Mouse (Mus musculus) bone marrow macrophage, adult 2 months (primary cell): Measurements from ENCODE around the gene Fibcd1. TPM values are rescaled to one million over a fixed set of nuclear protein-coding genes. Genes with fewer than 3 reads are reported as not detected.

Experiments used
- H3K27ac ChIP-seq: 2 replicates; pipeline ENCODE4 v1.5.1; 2012; ENCODE audit warnings: low read depth, low read length; ENCODE audit not compliant: insufficient read depth
- H3K4me1 ChIP-seq: 2 replicates; pipeline ENCODE4 v1.6.1; 2012; ENCODE audit warnings: low read length; ENCODE audit not compliant: control insufficient read depth, insufficient read depth
- H3K4me3 ChIP-seq: 2 replicates; pipeline ENCODE4 v1.5.1; 2012; ENCODE audit warnings: mild to moderate bottlenecking, low read length, moderate library complexity; ENCODE audit not compliant: insufficient read depth
- CTCF ChIP-seq: IDR thresholded peaks from 2 replicates; pipeline ENCODE4 v1.5.1; 2012; ENCODE audit warnings: low read depth, mild to moderate bottlenecking, low read length, moderate library complexity
- POLR2A ChIP-seq: IDR thresholded peaks from 2 replicates; pipeline ENCODE4 v1.6.1; 2012; ENCODE audit warnings: mild to moderate bottlenecking, low read depth, low read length, borderline replicate concordance
- polyA plus RNA-seq: library from polyadenylated mRNA; stranded (reverse); fragments of >200 nt; gene quantifications from 2 replicates; pipeline ENCODE4 v1.2.4, GENCODE M21; 2012; ENCODE audit not compliant: missing spikeins, insufficient read depth, insufficient read length

Fibcd1 gene
- polyA plus RNA-seq, 1 experiment, result not detected

DNA sequence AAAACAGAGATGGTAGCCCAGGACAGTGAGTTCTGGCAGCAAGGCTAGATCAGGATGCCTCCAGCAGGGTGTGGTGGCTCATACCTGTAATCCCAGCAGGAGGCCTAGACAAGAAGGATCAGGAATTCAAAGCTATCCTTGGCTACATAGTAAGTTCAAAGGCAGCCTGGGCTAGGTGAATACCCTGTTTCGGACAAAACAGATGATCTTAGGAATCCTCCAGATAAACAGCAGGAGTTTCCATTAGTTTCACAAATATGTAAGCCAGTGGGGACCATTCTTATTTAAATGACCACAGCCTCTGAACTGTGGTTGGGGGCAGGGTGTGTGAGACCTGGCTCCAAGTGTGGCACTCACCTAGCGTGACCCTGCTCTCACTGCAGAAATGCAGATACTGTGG is 66.5 kb downstream of the Fibcd1 start:
- TF ChIP-seq POLR2A, result no peak
- no peak for TF ChIP-seq CTCF
- H3K27ac ChIP-seq, result no peak overlapping the region
- 0 out of 2 replicates have a peak, but pooled peaks cover 2% of the 10 kb centered on the region for H3K4me1 ChIP-seq
- no peak overlapping the region for H3K4me3 ChIP-seq

DNA sequence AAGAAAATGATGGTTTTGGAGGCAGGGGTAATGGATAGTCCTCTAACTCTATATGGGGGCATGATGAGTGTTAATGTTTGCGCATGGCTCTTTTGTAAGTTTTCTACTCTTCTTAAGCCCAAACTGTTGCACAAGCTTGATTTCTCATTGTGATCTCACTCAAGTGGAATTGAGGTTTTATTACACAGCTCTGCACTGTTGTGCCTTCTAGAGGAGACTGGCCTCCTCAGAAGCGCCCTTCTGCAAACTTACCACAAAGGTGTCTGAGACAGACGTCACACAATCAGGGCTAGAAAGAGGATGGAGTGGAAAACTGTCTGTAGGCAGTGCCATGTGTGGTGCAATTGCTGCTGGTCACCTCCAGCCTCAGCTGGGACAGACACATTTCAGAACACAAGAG is 69.3 kb downstream of the Fibcd1 start:
- no peak overlapping the region for H3K4me3 ChIP-seq
- TF ChIP-seq POLR2A (no peak), CTCF (no peak)
- peaks cover 17% of the 10 kb centered on the region for H3K4me1 ChIP-seq
- H3K27ac ChIP-seq, result no peak overlapping the region

DNA sequence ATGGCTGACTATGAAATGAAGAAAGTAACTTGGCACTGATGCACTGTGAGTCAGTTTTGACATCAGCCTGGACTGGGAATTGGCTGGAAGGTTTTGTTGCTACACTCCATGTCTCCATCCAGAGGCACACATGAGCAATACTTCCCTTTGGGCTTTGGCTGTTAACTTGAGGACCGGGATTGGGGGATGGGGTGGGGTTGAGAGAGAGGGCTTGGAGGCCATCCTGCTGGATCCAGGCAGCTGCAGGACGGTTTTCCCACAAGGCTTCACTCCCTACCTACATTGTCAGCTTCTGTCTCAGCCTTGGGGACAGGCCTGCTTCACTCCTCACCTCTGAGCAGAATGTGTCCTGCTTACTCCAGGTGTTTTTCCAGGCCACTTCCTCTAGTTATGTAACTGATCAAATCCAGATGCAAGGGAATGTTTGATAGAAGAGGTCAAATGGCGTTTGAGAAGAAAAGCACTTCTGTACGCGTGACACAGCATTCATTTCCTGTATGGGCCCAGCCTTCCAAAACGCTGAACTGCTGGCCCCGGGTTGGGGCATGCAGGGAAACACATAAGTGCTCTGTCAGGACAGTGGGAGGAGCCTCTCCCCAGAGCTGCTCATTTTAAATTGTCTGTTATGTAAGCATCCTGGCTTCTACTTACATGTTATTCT is 74.9 kb downstream of the Fibcd1 start:
- Histone ChIP-seq H3K4me3 (peak overlapping the region; percentile 50), H3K4me1 (peaks cover 49% of the 10 kb centered on the region), H3K27ac (peak overlapping the region; percentile 100)
- TF ChIP-seq POLR2A (no peak), CTCF (peak; percentile 25; the same call in 1 of the 2 replicates)

DNA sequence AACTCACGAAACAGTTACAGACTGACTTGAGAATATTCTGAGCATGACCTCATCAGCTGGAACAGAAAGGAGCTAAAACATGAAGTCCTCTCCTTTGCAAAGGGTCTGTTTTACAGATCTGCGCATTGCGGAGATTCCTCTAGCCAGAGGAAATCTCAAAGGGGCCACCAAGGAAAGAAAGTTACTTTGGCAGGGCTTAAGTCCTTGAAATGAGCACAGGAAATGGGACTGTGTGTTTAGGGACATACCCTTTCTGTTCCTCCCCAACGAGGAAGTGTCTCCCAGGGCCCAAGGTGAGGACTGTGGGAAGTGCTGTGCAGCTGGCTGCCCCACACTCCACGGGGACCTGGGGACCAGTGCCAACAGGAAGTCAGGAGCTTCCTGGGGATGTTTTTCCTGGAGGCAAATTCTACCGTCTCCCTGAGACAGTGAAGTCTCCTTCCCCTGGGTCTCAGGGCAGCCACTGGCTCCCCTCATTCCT is 76.1 kb downstream of the Fibcd1 start:
- Histone ChIP-seq H3K4me3 (peak overlapping the region; percentile 56), H3K4me1 (peaks cover 60% of the 10 kb centered on the region), H3K27ac (peak overlapping the region; percentile 100)
- no peak for TF ChIP-seq CTCF
- TF ChIP-seq POLR2A, result no peak

DNA sequence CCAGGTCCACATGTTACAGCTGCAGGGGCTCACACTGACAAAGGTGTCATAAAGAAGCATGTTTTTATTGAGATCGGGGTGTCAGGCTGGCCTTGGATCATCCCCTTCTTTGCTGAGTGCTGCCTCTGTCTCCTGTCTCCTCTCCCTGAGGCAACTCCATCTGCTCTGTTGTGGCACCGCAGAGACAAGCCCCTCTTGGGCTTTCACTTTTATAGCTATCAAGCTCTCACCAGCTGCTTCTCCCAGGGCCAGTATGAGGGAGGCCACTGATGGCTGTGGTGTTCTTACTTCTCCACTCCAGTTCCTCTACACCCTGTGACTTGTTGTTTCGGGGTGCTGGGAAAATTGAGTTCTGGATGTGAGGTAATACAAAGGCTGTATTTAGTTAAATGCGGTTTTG is 76.7 kb downstream of the Fibcd1 start:
- H3K27ac ChIP-seq, result peak overlapping the region; percentile 100
- peak overlapping the region; percentile 56 for H3K4me3 ChIP-seq
- peaks cover 64% of the 10 kb centered on the region for H3K4me1 ChIP-seq
- TF ChIP-seq CTCF (no peak), POLR2A (no peak)

DNA sequence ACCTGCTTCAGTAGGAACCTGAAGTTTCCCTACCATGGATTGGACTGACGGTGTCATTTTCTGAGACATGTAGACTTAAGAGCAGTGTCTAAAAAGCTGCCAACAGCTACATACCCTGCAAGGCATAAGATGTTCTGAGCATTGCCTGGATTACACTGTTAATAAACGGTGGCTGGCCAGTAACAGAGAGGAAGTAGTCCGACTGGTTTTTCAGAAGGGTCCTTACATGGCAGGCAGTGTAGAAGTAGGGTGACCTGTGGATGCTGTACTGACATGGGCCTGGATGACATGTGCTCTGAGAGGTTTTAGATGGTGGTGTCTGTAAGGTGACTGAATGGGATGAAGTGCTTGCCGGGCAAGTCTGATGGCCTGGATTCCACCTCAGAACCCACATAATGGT is 78.0 kb downstream of the Fibcd1 start:
- TF ChIP-seq CTCF (no peak), POLR2A (no peak)
- Histone ChIP-seq H3K4me3 (no peak overlapping the region), H3K27ac (no peak overlapping the region; the same call in 1 of the 2 replicates), H3K4me1 (peaks cover 71% of the 10 kb centered on the region)

DNA sequence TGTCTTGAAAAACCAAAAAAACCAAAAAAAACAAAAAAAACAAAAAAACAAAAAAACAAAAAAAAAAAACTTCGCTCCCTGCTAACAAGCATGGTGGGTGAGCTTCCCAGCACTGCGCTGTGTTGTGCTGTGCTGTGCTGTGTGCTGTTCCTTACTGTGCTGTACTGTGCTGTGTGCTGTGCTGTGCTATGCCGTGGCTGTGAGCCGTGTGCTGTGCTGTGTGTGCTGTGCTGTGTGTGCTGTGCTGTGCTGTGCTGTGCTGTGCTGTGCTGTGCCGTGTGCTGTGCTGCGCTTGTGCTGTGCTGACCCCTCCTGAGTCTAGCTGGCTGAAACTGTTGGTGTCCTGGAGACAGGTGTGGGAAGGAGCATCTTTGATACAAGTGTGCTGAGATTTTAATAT is 78.7 kb downstream of the Fibcd1 start:
- no peak overlapping the region for H3K27ac ChIP-seq
- H3K4me1 ChIP-seq, result peaks cover 71% of the 10 kb centered on the region
- no peak overlapping the region for H3K4me3 ChIP-seq
- TF ChIP-seq POLR2A, result no peak
- TF ChIP-seq CTCF, result no peak

Other genes with a start within 250 kb of the Fibcd1 start
- gene Prdm12, start 206.0 kb downstream of the Fibcd1 start, polyA plus RNA-seq, result not detected in 2 replicates
- gene Exosc2, start 175.3 kb downstream of the Fibcd1 start, polyA plus RNA-seq, result 10.0 and 11.7 TPM in 2 replicates
- 48.4 and 53.1 TPM in 2 replicates for gene Abl1, start 157.6 kb downstream of the Fibcd1 start, polyA plus RNA-seq
- not detected in 2 replicates for gene Qrfp, start 35.4 kb downstream of the Fibcd1 start, polyA plus RNA-seq
- not detected in 2 replicates for gene Lamc3, start 41.3 kb upstream of the Fibcd1 start, polyA plus RNA-seq
- not detected in 2 replicates for gene Aif1l, start 104.1 kb upstream of the Fibcd1 start, polyA plus RNA-seq
- gene Nup214, start 128.4 kb upstream of the Fibcd1 start, polyA plus RNA-seq, result 47.3 and 63.3 TPM in 2 replicates
- 13.1 and 16.5 TPM in 2 replicates for gene Fam78a, start 238.9 kb upstream of the Fibcd1 start, polyA plus RNA-seq
- gene Plpp7, start 249.5 kb upstream of the Fibcd1 start, polyA plus RNA-seq, result 2.7 and 3.0 TPM in 2 replicates